Mouse (Mus musculus) forebrain, postnatal 0 days (tissue): Measurements from ENCODE around the gene Hmgb1. TPM values are rescaled to one million over a fixed set of nuclear protein-coding genes. Genes with fewer than 3 reads are reported as not detected.
A peak's percentile ranks its signal among the peaks of the same experiment; 100 is the strongest.

Source experiments
- ATAC-seq: fragments of 200-750 bp; cut with Nextera tagmentation; 2 replicates; pipeline ENCODE4 v1.8.0; 2017; ENCODE audit warnings: mild to moderate bottlenecking, moderate library complexity
- DNase-seq: peaks from one replicate; pipeline ENCODE4 v3.0.0-alpha.2; 2015
- H3K27ac ChIP-seq: fragments of 300-500 bp; sonication (generic); 2 replicates; pipeline ENCODE4 v1.5.1; 2014; ENCODE audit warnings: low read depth, mild to moderate bottlenecking, antibody characterized with exemption, low read length, moderate library complexity, mixed read lengths
- H3K27me3 ChIP-seq: fragments of 300-500 bp; sonication (generic); 2 replicates; pipeline ENCODE4 v1.6.1; 2014; ENCODE audit warnings: mild to moderate bottlenecking, low read length, mixed read lengths; ENCODE audit not compliant: insufficient read depth
- H3K36me3 ChIP-seq: fragments of 300-500 bp; sonication (generic); 2 replicates; pipeline ENCODE4 v1.6.1; 2014; ENCODE audit warnings: mild to moderate bottlenecking, moderate library complexity; ENCODE audit not compliant: insufficient read depth
- H3K4me1 ChIP-seq: fragments of 300-500 bp; sonication (generic); 2 replicates; pipeline ENCODE4 v1.6.1; 2014; ENCODE audit warnings: antibody characterized with exemption; ENCODE audit not compliant: insufficient read depth
- H3K4me2 ChIP-seq: fragments of 300-500 bp; sonication (generic); 2 replicates; pipeline ENCODE4 v1.6.1; 2014; ENCODE audit warnings: low read depth, mild to moderate bottlenecking, moderate library complexity
- H3K4me3 ChIP-seq: fragments of 300-500 bp; sonication (generic); 2 replicates; pipeline ENCODE4 v1.5.1; 2014; ENCODE audit warnings: low read depth, low read length, mixed read lengths
- H3K9ac ChIP-seq: fragments of 300-500 bp; sonication (generic); 2 replicates; pipeline ENCODE4 v1.6.1; 2014; ENCODE audit warnings: mild to moderate bottlenecking
- H3K9me3 ChIP-seq: fragments of 300-500 bp; sonication (generic); 2 replicates; pipeline ENCODE4 v1.6.1; 2016; ENCODE audit warnings: low read length
- CTCF ChIP-seq: sonication (generic); IDR thresholded peaks from 2 replicates; pipeline ENCODE4 v1.5.1; 2016; ENCODE audit warnings: antibody characterized with exemption, control low read depth, low read depth
- WGBS: fragments of 180-500 bp; shearing (Covaris S2); extraction: QIAGEN DNeasy Blood & Tissue Kit; methylation state at CpG from one replicate; pipeline ENCODE4 v1.1.7; 2014; 5-methylcytosine and 5-hydroxymethylcytosine counted together
- polyA plus RNA-seq: library from polyadenylated mRNA; unstranded; fragments of >200 nt; fragmentation: Nextera tagmentation; extraction: Ambion mirVana; gene quantifications from 2 replicates; pipeline ENCODE4 v1.2.1, GENCODE M21; 2015
- total RNA-seq: library from RNA; depleted of rRNA; stranded (reverse); fragments of >200 nt; gene quantifications from 2 replicates; pipeline ENCODE4 v1.2.3, GENCODE M21; 2014

The Hmgb1 gene
- total and polyA plus RNA-seq, 2 experiments from 2014 or later, result 446 to 892 TPM

DNA sequence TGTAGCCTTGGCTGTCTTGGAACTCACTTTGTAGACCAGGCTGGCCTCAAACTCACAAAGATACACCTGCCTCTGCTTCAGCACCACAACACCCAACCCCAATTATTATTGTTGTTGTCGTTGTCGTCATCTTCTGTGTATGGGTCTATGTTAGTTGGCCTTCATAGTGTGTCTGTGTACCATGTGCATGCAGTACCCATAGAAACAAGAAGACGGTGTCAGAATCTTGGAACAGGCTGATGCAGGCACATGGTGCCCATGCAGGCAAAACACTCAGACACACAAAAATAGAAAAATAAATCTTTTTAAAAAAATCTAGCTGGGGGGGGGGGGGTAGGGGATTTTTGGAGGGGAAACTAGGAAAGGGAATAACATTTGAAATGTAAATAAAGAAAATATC is 167.1 kb downstream of the Hmgb1 start:
- ATAC-seq, result peak; percentile 56; the same call in 1 of the 2 replicates
- Histone ChIP-seq H3K9me3 (no peaks in the 10 kb centered on the region), H3K4me1 (no peaks in the 10 kb centered on the region), H3K36me3 (no peaks in the 10 kb centered on the region), H3K4me3 (no peak overlapping the region), H3K27me3 (no peaks in the 10 kb centered on the region), H3K4me2 (no peak overlapping the region), H3K9ac (no peak overlapping the region), H3K27ac (no peak overlapping the region)
- 68% methylated on average over 3 of the region's 3 CpGs for WGBS
- peak; percentile 26 for DNase-seq
- no peak for TF ChIP-seq CTCF

GRCm38 (mm10) chr5:149016261-149016660 is 168.0 kb downstream of the Hmgb1 start:
- Histone ChIP-seq H3K27ac (no peak overlapping the region), H3K4me2 (peak overlapping the region; percentile 85; the same call in 1 of the 2 replicates), H3K27me3 (no peaks in the 10 kb centered on the region), H3K4me1 (no peaks in the 10 kb centered on the region), H3K9ac (no peak overlapping the region), H3K36me3 (no peaks in the 10 kb centered on the region), H3K9me3 (no peaks in the 10 kb centered on the region), H3K4me3 (no peak overlapping the region)
- DNase-seq, result no peak
- 73% methylated on average over 5 of the region's 5 CpGs for WGBS
- no peak for TF ChIP-seq CTCF
- no peak for ATAC-seq

- 5% methylated on average over 36 of the region's 37 CpGs for WGBS
- Histone ChIP-seq H3K27ac (no peak overlapping the region), H3K4me2 (peak overlapping the region; percentile 85), H3K4me1 (no peaks in the 10 kb centered on the region), H3K27me3 (no peaks in the 10 kb centered on the region), H3K36me3 (no peaks in the 10 kb centered on the region), H3K9ac (peak overlapping the region; percentile 52), H3K9me3 (no peaks in the 10 kb centered on the region), H3K4me3 (peak overlapping the region; percentile 45)
- peak; percentile 60 for ATAC-seq
- 0 out of 2 replicates have a peak, but pooled peaks have one; percentile 6 for TF ChIP-seq CTCF
- peak; percentile 38 for DNase-seq
Observed at GRCm38 (mm10) chr5:149015335-149016201, 168.7 kb downstream of the Hmgb1 start.

DNA sequence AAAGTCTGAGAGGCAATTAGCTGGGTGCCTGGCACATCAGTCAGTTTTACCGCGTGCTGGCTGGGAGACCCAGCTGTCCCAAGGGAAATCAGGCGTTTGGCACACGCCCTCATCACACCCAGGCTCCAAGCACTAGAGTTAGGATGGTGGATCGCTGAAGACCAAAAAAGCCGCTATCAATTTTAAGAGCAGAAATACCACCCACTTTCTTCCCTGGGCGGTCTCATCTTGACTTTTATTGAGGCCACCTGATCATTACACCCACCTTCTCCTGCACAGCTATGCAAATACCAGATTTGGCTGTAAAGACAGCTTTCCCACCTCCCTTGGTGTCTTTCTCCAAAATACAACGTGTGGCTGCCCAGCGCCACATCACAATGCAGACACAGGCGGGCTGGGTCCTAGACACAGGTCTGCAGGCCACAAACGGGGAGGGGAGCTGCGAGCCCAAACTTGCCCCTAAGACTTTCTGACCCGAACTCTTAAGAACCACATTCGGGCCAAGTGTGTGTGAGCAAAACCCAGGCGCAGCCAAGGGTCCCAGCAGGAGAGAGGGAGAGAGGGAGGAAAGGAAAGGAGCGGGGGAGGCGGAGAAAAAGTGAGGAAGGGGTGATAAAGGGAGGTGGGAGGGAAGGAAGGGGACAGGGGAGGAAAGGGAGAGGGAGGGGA is 169.6 kb downstream of the Hmgb1 start:
- H3K4me3 ChIP-seq, result peak overlapping the region; percentile 45
- no peaks in the 10 kb centered on the region for H3K4me1 ChIP-seq
- no peak overlapping the region for H3K9ac ChIP-seq
- peak overlapping the region; percentile 85 for H3K4me2 ChIP-seq
- no peak overlapping the region for H3K27ac ChIP-seq
- no peaks in the 10 kb centered on the region for H3K9me3 ChIP-seq
- TF ChIP-seq CTCF, result no peak
- DNase-seq (peak; percentile 46), ATAC-seq (0 out of 2 replicates have a peak, but pooled peaks have one; percentile 34)
- H3K27me3 ChIP-seq, result no peaks in the 10 kb centered on the region
- H3K36me3 ChIP-seq, result no peaks in the 10 kb centered on the region
- 14% methylated on average over 17 of the region's 17 CpGs for WGBS

- Histone ChIP-seq H3K9ac (no peak overlapping the region), H3K27ac (no peak overlapping the region), H3K27me3 (no peaks in the 10 kb centered on the region), H3K4me2 (no peak overlapping the region), H3K4me3 (no peak overlapping the region), H3K9me3 (no peaks in the 10 kb centered on the region), H3K4me1 (no peaks in the 10 kb centered on the region), H3K36me3 (no peaks in the 10 kb centered on the region)
- no peak for ATAC-seq
- 79% methylated on average over 7 of the region's 7 CpGs for WGBS
- DNase-seq, result no peak
- TF ChIP-seq CTCF, result no peak
Observed at GRCm38 (mm10) chr5:149013817-149014508, 170.3 kb downstream of the Hmgb1 start.

- H3K9ac ChIP-seq, result no peak overlapping the region
- no peak for TF ChIP-seq CTCF
- no peak overlapping the region for H3K4me3 ChIP-seq
- 80% methylated on average over 3 of the region's 3 CpGs for WGBS
- DNase-seq (no peak), ATAC-seq (no peak)
- no peak overlapping the region for H3K27ac ChIP-seq
- no peak overlapping the region for H3K4me2 ChIP-seq
- no peaks in the 10 kb centered on the region for H3K36me3 ChIP-seq
- H3K27me3 ChIP-seq, result no peaks in the 10 kb centered on the region
- H3K9me3 ChIP-seq, result no peaks in the 10 kb centered on the region
- peaks cover 6% of the 10 kb centered on the region; the same call in 1 of the 2 replicates for H3K4me1 ChIP-seq
Observed at GRCm38 (mm10) chr5:149009111-149009510, 175.2 kb downstream of the Hmgb1 start.
